ENCODE assay signal across 9 mouse cellular contexts in the genomic region with DNA sequence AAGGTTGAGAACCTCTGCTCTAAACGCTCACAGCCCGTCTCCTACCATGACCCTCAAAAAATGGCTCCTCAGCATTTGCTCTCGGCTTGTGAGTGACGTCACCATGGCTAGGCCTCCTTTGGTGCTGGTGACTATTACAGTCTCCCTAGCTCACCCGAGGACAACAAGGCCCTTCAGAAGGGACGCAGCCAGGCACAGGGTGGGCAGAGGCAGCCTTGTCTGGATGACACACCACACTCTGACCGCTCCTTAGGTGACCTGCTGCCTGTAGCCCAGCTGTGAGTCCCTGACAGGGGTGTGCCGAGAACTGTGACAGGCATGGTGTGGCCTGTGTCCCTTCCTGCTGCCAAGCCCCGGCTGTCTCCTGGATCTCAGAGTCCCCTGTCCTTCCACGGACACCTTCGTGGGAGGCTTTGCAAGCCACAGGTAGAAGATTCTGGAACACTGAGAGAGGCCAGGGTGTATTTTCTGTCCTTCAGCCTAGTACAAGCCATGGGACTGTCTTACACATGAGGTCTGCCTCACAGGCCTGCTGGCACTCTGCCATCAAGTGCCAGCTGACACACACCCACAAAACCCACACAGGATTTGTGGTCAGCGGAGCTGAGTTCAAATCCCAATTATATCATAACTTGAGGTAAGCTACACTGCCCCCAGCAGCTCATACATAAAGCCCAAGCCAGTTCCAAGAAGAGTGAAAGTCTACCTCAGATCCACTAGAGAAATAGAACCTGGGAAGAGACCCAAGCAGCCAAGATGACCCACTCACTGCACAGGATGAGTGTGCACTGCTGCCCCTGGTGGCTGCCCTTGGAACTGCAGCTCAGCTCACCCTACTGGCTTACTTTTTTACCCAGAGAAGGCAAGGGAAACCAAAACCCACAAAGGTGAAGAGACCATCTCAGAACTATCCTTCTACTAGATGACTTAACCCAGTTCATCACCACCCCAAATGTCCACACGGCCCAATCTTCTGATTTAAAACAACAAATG.
DNase-seq lines count a peak whose midpoint lies in the region; ATAC-seq lines count a peak whose summit lies in the region.
"Had no signal": no experiment of that assay in that cellular context is flagged by ENCODE, and none has a peak within 500 bp of the region (broad histone marks: within the 10 kb centered on the region; RNA-seq: fewer than 3 reads in every experiment).

No protein-coding gene starts in this region.

- ATAC-seq in intestine, embryonic 14.5 days (replicated peaks; ENCODE audit: low FRiP score, low TSS enrichment, low read depth) = no peak
- no peak for ATAC-seq in intestine, embryonic 16.5 days
- peak; percentile 17; the same call in 1 of the 2 replicates for ATAC-seq in forebrain, embryonic 14.5 days
- no peak for ATAC-seq in limb, embryonic 11.5 days (ENCODE audit: insufficient number of reproducible peaks, low FRiP score, low TSS enrichment, low read depth)
- ATAC-seq in neural tube, embryonic 15.5 days (ENCODE audit: low FRiP score) = no peak

- no peak overlapping the region for H3K27ac ChIP-seq in intestine, embryonic 14.5 days (ENCODE audit: low read depth)
- H3K27ac ChIP-seq in intestine, embryonic 16.5 days (ENCODE audit: low read length) = no peak overlapping the region
- H3K27ac ChIP-seq in forebrain, embryonic 14.5 days (ENCODE audit: low read depth, low read length) = no peak overlapping the region
- H3K27ac ChIP-seq in limb, embryonic 11.5 days (replicated peaks; ENCODE audit: low read depth, low read length) = no peak overlapping the region
- H3K27ac ChIP-seq in neural tube, embryonic 15.5 days (replicated peaks) = peak overlapping the region; percentile 86; the same call in 1 of the 2 replicates
- H3K27ac ChIP-seq: embryonic facial prominence, embryonic 12.5 days had no signal

- no peaks in the 10 kb centered on the region for H3K27me3 ChIP-seq in intestine, embryonic 14.5 days (replicated peaks; ENCODE audit: control insufficient read depth, insufficient read depth, low read length)
- H3K27me3 ChIP-seq in intestine, embryonic 16.5 days (replicated peaks; ENCODE audit: control insufficient read depth, insufficient read depth, low read length) = no peaks in the 10 kb centered on the region
- no peaks in the 10 kb centered on the region for H3K27me3 ChIP-seq in forebrain, embryonic 14.5 days (replicated peaks; ENCODE audit: control insufficient read depth, insufficient read depth, low read length)
- H3K27me3 ChIP-seq in limb, embryonic 11.5 days (ENCODE audit: control insufficient read depth, insufficient read depth, low read length) = no peaks in the 10 kb centered on the region
- H3K27me3 ChIP-seq in neural tube, embryonic 15.5 days (replicated peaks) = no peaks in the 10 kb centered on the region
- H3K27me3 ChIP-seq: embryonic facial prominence, embryonic 12.5 days had no signal

- peak; percentile 94 for DNase-seq in intestine, embryonic 14.5 days (ENCODE audit: low spot score)
- DNase-seq in adrenal gland, postnatal 4 days (ENCODE audit: low spot score in 2 of 2) = peak; percentile 73
- peak; percentile 65 for DNase-seq in forebrain, embryonic 14.5 days (ENCODE audit: low spot score)
- DNase-seq in kidney, adult 8-10 months = peak; percentile 65 to 87
- peak; percentile 87 for DNase-seq in limb, embryonic 11.5 days (ENCODE audit: low spot score)
- DNase-seq in thymus, adult 18-20 months = peak; percentile 50

- no peak overlapping the region for H3K9ac ChIP-seq in intestine, embryonic 14.5 days (ENCODE audit: low read length)
- no peak overlapping the region for H3K9ac ChIP-seq in intestine, embryonic 16.5 days (ENCODE audit: low read depth, low read length)
- no peak overlapping the region for H3K9ac ChIP-seq in forebrain, embryonic 14.5 days (ENCODE audit: low read length)
- H3K9ac ChIP-seq in limb, embryonic 11.5 days (ENCODE audit: low read length) = no peak overlapping the region
- no peak overlapping the region for H3K9ac ChIP-seq in neural tube, embryonic 15.5 days (replicated peaks)
- H3K9ac ChIP-seq: embryonic facial prominence, embryonic 12.5 days had no signal

- no peak overlapping the region for H3K4me2 ChIP-seq in intestine, embryonic 14.5 days (ENCODE audit: low read length)
- H3K4me2 ChIP-seq in intestine, embryonic 16.5 days (ENCODE audit: low read depth, low read length) = no peak overlapping the region
- no peak overlapping the region for H3K4me2 ChIP-seq in forebrain, embryonic 14.5 days (ENCODE audit: low read length)
- no peak overlapping the region for H3K4me2 ChIP-seq in limb, embryonic 11.5 days (ENCODE audit: low read depth, severe bottlenecking)
- no peak overlapping the region for H3K4me2 ChIP-seq in neural tube, embryonic 15.5 days
- H3K4me2 ChIP-seq: embryonic facial prominence, embryonic 12.5 days had no signal

- peaks cover 43% of the 10 kb centered on the region for H3K4me1 ChIP-seq in intestine, embryonic 14.5 days (replicated peaks; ENCODE audit: control insufficient read depth, insufficient read depth, low read length)
- peaks cover 31% of the 10 kb centered on the region for H3K4me1 ChIP-seq in intestine, embryonic 16.5 days (ENCODE audit: control insufficient read depth, insufficient read depth, low read length)
- H3K4me1 ChIP-seq in forebrain, embryonic 14.5 days (ENCODE audit: control insufficient read depth, insufficient read depth, low read length) = peaks cover 14% of the 10 kb centered on the region
- H3K4me1 ChIP-seq in limb, embryonic 11.5 days (ENCODE audit: control insufficient read depth, insufficient read depth, low read length) = peaks cover 46% of the 10 kb centered on the region
- H3K4me1 ChIP-seq in neural tube, embryonic 15.5 days = peaks cover 64% of the 10 kb centered on the region

- 88% methylated on average over 13 of the region's 13 CpGs for WGBS in intestine, embryonic 14.5 days
- 87% methylated on average over 13 of the region's 13 CpGs for WGBS in intestine, embryonic 16.5 days
- 91% methylated on average over 13 of the region's 13 CpGs for WGBS in forebrain, embryonic 14.5 days
- 88% methylated on average over 13 of the region's 13 CpGs for WGBS in limb, embryonic 11.5 days
- WGBS in neural tube, embryonic 15.5 days = 91% methylated on average over 13 of the region's 13 CpGs

- no peaks in the 10 kb centered on the region for H3K9me3 ChIP-seq in intestine, embryonic 14.5 days (ENCODE audit: control insufficient read depth, low read length)
- no peaks in the 10 kb centered on the region for H3K9me3 ChIP-seq in intestine, embryonic 16.5 days (ENCODE audit: control insufficient read depth, low read length)
- no peaks in the 10 kb centered on the region for H3K9me3 ChIP-seq in forebrain, embryonic 14.5 days (replicated peaks; ENCODE audit: control insufficient read depth, low read length)
- no peaks in the 10 kb centered on the region for H3K9me3 ChIP-seq in limb, embryonic 11.5 days (ENCODE audit: control insufficient read depth, low read length)
- no peaks in the 10 kb centered on the region for H3K9me3 ChIP-seq in neural tube, embryonic 15.5 days (replicated peaks)
- H3K9me3 ChIP-seq: embryonic facial prominence, embryonic 12.5 days had no signal

- no peak overlapping the region for H3K4me3 ChIP-seq in intestine, embryonic 14.5 days (ENCODE audit: low read depth, low read length)
- H3K4me3 ChIP-seq in intestine, embryonic 16.5 days (ENCODE audit: low read length) = no peak overlapping the region
- H3K4me3 ChIP-seq in forebrain, embryonic 14.5 days (ENCODE audit: low read depth, low read length) = no peak overlapping the region
- no peak overlapping the region for H3K4me3 ChIP-seq in limb, embryonic 11.5 days (ENCODE audit: low read depth, low read length)
- no peak overlapping the region for H3K4me3 ChIP-seq in neural tube, embryonic 15.5 days (replicated peaks)
- H3K4me3 ChIP-seq: embryonic facial prominence, embryonic 12.5 days had no signal

- peaks cover 63% of the 10 kb centered on the region for H3K36me3 ChIP-seq in intestine, embryonic 14.5 days (ENCODE audit: control insufficient read depth, insufficient read depth, low read length)
- peaks cover 11% of the 10 kb centered on the region for H3K36me3 ChIP-seq in intestine, embryonic 16.5 days (ENCODE audit: control insufficient read depth, insufficient read depth, low read length)
- H3K36me3 ChIP-seq in forebrain, embryonic 14.5 days (ENCODE audit: control insufficient read depth, insufficient read depth, low read length) = peaks cover 59% of the 10 kb centered on the region
- peaks cover 11% of the 10 kb centered on the region; the same call in 1 of the 2 replicates for H3K36me3 ChIP-seq in limb, embryonic 11.5 days (ENCODE audit: control insufficient read depth, insufficient read depth, low read length)
- H3K36me3 ChIP-seq in neural tube, embryonic 15.5 days = peaks cover 36% of the 10 kb centered on the region
